Mouse (Mus musculus) lung, postnatal 14 days (tissue): ENCODE results near the gene March7.

Experiments
- DNase-seq: peaks from one replicate; pipeline ENCODE4 v3.0.0; 2021

March7 gene

GRCm38 (mm10) chr2:60209703-60210651 lies at the start of gene March7, which contains the start of gene Baz2b:
TSS of gene March7 (plus strand) at chr2:60209887.
TSS of gene Baz2b (minus strand) at chr2:60209839.
- DNase-seq, result peak; percentile 90

- no peak for DNase-seq
Measured at GRCm38 (mm10) chr2:60163744-60164143, 45.9 kb upstream of the March7 start.

GRCm38 (mm10) chr2:60165679-60166078 lies 44.0 kb upstream of the March7 start:
- no peak for DNase-seq

GRCm38 (mm10) chr2:60166878-60167277 lies 42.8 kb upstream of the March7 start:
- no peak for DNase-seq

GRCm38 (mm10) chr2:60171786-60172530 lies 37.7 kb upstream of the March7 start:
- peak; percentile 21 for DNase-seq

- peak; percentile 4 for DNase-seq
Measured at GRCm38 (mm10) chr2:60172531-60172914, 37.2 kb upstream of the March7 start.

GRCm38 (mm10) chr2:60173190-60173589 lies 36.5 kb upstream of the March7 start:
- no peak for DNase-seq

GRCm38 (mm10) chr2:60173595-60173994 lies 36.1 kb upstream of the March7 start:
- DNase-seq, result no peak

GRCm38 (mm10) chr2:60175078-60175477 lies 34.6 kb upstream of the March7 start:
- DNase-seq, result no peak

- DNase-seq, result no peak
Measured at GRCm38 (mm10) chr2:60176087-60176486, 33.6 kb upstream of the March7 start.

GRCm38 (mm10) chr2:60177490-60177889 lies 32.2 kb upstream of the March7 start:
- DNase-seq, result no peak

- DNase-seq, result no peak
Measured at GRCm38 (mm10) chr2:60181696-60182095, 28.0 kb upstream of the March7 start.

GRCm38 (mm10) chr2:60196841-60197240 lies 12.8 kb upstream of the March7 start:
- no peak for DNase-seq

- DNase-seq, result no peak
Measured at GRCm38 (mm10) chr2:60200051-60200562, 9.6 kb upstream of the March7 start.

- DNase-seq, result peak; percentile 76
Measured at GRCm38 (mm10) chr2:60200667-60201066, 9.0 kb upstream of the March7 start.

GRCm38 (mm10) chr2:60202900-60203530 lies 6.7 kb upstream of the March7 start:
- DNase-seq, result no peak

GRCm38 (mm10) chr2:60203733-60204132 lies 6.0 kb upstream of the March7 start:
- no peak for DNase-seq

GRCm38 (mm10) chr2:60204162-60204561 lies 5.5 kb upstream of the March7 start:
- no peak for DNase-seq

- DNase-seq, result no peak
Measured at GRCm38 (mm10) chr2:60205795-60206194, 3.9 kb upstream of the March7 start.

- peak; percentile 54 for DNase-seq
Measured at GRCm38 (mm10) chr2:60209122-60209611, 520 bp upstream of the March7 start.

- DNase-seq, result no peak
Measured at GRCm38 (mm10) chr2:60210821-60211220, 1.1 kb downstream of the March7 start.

- DNase-seq, result no peak
Measured at GRCm38 (mm10) chr2:60212488-60212887, 2.8 kb downstream of the March7 start.

- no peak for DNase-seq
Measured at GRCm38 (mm10) chr2:60214683-60215082, 5.0 kb downstream of the March7 start.
